Mouse (Mus musculus) liver (tissue): Measurements from ENCODE around the gene Atp2a3.

Source experiments
- DNase-seq: peaks from one replicate; pipeline ENCODE4 v3.0.0-alpha.2; 2020; ENCODE audit warnings: mixed read lengths

The Atp2a3 gene

GRCm38 (mm10) chr11:72955339-72955974 is 5.5 kb upstream of the Atp2a3 start:
- no peak for DNase-seq

- no peak for DNase-seq
These were observed 3.7 kb upstream of the Atp2a3 start for GRCm38 (mm10) chr11:72957318-72957717.

DNA sequence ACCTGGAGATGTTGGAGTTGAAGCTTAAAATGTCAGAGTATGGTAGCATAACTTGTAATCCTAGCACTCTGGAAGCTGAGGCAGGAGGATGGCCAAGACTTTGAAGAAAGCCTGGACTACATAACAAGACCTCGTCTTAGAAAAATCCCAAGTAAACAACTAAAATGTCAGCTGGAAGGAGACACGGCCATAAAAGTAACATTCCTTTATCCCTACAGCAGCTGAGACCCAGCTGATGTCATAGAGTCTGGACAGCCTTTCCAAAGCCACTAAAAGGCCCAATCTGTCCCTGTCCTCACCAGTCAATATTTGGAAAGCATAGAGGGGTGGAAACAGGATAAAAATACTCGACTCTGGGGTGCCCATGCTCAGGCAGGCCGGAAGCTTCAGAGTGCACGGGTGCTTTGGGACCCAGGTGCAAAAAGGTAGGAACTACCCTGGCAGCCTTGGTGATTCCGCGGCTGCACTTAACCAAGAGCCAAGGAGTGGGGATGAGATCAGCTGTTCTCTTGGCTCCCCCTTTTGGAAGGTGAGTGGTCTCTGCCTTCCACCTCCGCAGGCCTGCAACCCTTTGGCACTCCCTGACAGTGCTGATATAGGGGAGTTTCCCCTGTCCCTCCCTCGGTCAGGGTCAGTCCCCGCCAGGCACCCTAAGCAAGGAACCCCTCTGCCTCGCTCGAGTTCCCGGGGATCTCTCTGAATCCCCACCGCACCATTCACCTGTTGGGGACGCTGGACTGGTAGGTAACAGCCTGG is 867 bp upstream of the Atp2a3 start:
- DNase-seq: no peak

- no peak for DNase-seq
These were observed 272 bp upstream of the Atp2a3 start for GRCm38 (mm10) chr11:72960723-72961071.

DNA sequence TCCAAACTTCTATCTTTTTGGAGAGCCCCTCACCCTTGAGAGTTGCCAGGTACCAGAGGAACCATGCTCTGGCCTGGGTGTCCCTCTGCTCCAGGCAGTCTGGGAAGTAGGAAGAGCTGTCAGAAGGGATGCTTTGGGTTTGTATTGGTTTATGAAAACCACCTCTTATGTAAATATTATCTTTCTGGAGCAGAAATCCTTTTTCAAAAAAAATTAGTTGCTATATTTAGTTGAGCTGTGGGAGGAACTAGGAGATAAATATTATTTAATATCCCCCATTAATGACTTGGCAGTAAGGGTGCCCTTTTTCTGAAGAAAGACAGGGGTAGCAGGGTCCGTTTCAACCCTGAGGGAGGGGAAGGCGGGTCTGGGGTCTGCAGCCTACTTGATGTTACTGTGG is 1.4 kb downstream of the Atp2a3 start:
- no peak for DNase-seq

DNA sequence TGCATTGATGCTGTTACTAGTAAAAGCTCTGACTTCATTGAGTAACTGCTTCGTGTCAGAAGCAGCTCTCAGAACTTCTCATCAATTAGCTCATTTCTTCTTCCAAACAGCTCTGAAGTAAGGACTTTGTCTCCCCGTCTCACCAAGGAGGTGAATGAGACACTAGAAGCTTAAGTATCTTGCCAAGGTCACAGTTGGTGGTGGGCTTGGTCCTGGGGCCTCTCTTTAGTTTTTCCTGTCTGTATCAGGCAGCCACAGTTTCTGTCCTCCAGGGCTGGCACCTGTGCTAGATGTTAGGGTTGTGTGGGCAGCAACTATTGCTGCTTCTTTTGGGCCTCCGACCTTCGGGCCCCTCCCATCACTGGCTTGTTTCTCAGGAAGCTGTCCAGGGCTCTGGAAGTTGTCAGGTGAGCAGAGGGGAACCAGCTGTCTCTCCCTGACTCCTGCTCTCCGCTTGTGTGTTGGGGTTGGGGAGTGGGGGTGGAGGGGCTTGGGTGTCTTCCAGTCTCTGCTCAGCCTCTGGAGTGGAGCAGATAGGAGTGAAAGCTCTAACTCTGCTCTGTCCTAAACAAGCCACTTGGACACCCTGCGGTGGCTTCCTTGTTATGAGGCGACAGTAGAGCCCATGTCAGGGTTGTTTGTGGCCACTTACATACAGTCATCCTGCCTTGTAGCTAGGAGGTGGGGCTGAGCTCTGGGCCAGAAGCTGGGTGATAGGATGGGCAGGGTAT is 2.3 kb downstream of the Atp2a3 start:
- DNase-seq: no peak

- no peak for DNase-seq
These were observed 2.9 kb downstream of the Atp2a3 start for GRCm38 (mm10) chr11:72963789-72964294.

DNA sequence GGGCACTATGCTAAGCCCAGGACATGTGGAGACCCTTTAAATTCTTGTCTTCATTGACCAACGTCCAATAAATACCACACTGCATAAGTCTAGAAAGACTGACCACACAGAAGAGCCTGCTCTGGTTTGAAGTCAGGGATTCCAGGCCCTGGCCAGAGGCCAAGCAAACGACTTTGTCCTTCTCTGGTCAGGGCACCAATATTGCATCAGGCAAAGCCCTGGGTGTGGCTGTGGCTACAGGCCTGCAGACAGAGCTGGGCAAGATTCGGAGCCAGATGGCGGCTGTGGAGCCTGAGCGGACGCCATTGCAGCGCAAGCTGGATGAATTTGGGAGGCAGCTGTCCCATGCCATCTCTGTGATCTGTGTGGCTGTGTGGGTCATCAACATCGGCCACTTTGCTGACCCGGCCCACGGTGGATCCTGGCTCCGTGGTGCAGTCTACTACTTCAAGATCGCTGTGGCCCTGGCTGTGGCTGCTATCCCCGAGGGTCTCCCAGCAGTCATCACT is 14.1 kb downstream of the Atp2a3 start:
- DNase-seq: no peak

GRCm38 (mm10) chr11:72982516-72982915 is 21.5 kb downstream of the Atp2a3 start:
- no peak for DNase-seq

- DNase-seq: no peak
These were observed 22.3 kb downstream of the Atp2a3 start for GRCm38 (mm10) chr11:72983283-72983682.

GRCm38 (mm10) chr11:72986745-72987144 is 25.8 kb downstream of the Atp2a3 start:
- no peak for DNase-seq

DNA sequence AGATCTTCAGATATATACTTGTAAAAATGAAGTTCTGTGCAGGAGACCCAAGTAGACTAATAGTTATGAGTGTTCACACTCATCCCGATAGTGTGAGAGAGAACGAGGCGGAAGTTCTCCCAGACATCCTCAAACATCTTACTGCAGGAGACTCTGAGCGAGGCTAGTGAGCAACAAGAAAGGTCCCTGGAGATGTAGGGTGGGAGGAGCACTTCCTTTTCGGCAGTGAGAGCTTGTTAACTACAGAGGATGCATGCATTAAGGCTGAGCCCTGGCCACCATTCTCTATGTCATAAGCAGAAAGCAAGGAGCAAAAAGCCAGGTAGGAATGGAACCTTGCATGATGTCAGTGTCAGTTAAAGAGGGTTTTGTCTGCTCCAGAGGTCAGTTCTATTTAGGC is 26.3 kb downstream of the Atp2a3 start:
- no peak for DNase-seq

GRCm38 (mm10) chr11:72987807-72988206 is 26.8 kb downstream of the Atp2a3 start:
- DNase-seq: no peak

DNA sequence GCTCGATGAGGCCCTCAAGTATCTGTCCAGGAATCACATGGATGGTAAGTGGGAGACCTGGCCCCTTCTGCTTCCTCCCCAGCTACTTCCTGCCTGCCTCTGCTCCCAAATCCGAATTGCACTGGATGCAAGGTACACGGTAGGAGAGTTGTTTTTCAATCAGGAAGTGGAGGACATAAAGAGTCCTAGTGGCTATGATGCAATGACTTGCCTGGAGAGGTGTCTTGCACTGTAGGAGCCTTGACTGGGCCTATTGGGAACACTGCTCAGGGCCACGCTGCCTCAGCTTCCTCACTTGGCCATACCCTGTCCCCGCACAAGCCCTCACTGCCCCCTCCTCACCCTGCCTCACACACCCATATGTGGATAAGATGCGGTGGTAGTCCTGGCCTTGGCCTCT is 28.1 kb downstream of the Atp2a3 start:
- DNase-seq: no peak

- no peak for DNase-seq
These were observed 29.7 kb downstream of the Atp2a3 start for GRCm38 (mm10) chr11:72990688-72991087.

- DNase-seq: no peak
These were observed 31.0 kb downstream of the Atp2a3 start for GRCm38 (mm10) chr11:72991961-72992360.

DNA sequence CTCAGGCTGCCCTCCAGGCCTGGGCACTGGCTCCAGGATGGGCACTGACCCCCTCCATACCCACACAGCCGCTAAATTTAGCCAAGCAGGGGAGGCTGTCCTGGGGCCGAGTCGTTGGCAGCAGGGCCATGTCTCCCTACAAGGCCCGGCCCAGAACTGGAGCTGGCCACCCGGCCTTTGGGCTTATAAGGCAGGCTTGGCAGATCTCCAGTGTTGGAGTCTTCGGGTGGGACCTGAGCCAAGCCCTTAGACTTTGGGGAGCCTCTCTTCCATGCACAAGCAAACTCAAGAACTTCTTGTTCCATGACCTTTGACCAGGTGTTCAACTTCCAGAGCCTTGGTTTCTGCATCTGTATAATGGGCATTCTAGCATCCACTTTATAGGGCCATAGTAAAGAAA is 35.4 kb downstream of the Atp2a3 start:
- no peak for DNase-seq

DNA sequence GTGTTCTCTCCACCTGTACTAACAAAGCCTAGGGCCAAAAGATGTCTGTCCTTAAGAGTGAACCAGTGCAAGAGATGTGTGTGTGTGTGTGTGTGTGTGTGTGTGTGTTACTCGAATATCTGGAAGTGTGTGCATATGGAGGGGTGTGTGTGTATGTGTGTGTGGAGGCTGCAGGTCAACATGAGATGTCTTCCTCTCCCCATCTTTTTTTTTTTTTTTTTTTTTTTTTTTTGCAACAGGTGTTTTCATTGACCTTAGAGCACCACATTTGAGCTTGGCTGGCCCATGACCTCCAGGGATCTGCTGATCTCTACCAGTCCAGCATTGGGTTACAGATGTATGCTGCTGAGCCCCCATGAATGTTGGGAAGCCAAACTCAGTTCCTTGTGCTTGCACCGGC is 35.8 kb downstream of the Atp2a3 start:
- DNase-seq: no peak

GRCm38 (mm10) chr11:72997529-72998326 is 36.8 kb downstream of the Atp2a3 start:
- DNase-seq: no peak

DNA sequence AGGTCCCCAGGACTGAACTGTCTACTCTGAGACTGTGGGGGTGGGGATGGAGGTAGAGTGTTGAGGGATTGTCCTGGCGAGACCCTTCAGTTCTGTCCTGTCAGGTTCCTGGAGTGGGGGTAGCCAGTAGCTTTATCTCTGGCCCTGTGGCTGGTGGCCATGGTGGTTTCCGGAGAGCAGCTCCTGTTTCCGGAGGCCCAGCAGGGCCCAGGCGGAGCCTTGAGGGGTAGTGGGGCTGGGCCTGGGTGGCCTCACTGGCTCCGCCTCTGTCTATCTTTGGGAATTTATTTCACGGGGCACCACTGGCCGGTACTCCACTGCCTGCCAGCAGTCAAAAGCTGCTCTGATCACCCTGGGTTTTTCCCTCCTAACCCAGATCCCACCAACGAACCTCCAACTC is 37.8 kb downstream of the Atp2a3 start, which contains the start of gene P2rx1:
TSS of gene P2rx1 (plus strand) at position 333 of the 400 bp plus-strand sequence.
- peak; percentile 65 for DNase-seq

DNA sequence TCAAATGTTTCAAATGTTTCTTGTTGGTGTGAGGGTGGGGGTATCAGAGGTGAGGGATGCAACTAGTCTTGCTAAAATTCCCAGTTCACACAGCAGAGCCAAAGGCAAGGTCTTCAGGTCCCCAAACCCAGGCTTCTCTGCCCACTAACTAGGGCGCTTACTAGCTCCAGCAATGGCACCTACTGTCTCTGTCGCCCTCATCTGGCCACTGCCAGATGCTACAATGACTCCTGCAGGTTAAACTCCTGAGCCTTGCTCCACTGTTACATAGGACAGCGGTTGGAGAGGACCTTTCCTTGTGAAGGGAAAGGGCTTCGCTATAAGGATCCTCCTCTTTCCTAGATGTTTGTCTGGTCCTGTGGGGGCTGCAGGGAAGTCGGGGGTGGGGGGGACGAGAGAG is 40.1 kb downstream of the Atp2a3 start:
- DNase-seq: peak; percentile 65

GRCm38 (mm10) chr11:73006377-73006776 is 45.4 kb downstream of the Atp2a3 start:
- DNase-seq: peak; percentile 38

- no peak for DNase-seq
These were observed 46.1 kb downstream of the Atp2a3 start for GRCm38 (mm10) chr11:73007113-73007512.
